Mouse (Mus musculus): ENCODE data around the gene AU040320. TPM values are rescaled to one million over a fixed set of nuclear protein-coding genes. Genes with fewer than 3 reads are reported as not detected.

The AU040320 gene
- polyA plus RNA-seq (2014; fragmentation: Illumina TruSeq; extraction: RNeasy Lipid Tissue Mini Kit (QIAGEN cat#74804); ENCODE audit: low read depth, low replicate concordance), result 40.3 TPM

DNA sequence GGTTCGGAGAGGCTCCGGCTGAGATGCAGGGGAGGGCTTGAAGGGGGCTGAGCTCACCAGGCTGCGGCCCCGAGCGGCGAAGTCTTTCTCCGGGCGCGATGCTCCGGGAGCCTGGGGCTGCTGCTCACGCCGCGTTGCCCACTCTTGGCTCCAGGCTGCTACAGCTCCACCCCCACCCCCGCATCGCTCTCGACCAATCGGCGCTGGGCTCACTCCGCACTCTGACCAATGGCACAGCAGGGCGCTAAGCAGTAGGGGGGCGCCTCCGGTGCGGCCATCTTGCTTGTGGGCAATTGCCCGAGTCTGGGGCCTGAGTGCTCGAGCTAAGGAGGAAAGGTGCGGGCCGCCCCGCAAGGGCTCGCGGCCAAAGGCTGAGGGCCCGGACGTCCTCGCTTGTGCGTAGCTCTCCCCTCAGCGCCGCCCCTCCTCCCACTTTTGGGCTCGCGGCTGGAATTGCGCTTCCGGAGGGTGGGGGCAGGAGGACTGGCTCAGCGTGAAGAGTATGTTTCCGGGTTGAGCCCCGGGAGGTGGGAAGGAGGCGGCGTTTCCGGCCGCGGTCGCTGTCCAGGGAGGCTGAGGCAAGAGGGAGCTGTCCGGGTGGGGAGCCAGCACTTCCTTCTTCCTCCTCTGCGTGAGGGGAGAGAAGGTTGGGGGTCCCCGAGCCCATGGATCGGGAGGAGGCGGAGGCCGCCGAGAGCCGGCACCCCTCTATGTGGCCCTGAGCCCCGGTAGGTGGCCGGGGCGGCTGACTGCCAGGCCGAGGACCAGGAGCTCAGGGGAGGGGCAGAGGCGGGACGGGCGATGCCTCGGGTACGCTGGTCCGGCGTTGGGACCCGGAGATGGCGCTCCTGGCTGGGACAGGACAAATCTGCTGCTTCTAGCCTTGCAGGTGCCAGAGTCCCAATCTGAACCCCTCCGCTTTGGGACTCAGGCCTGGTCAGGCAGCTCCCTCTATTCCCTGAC, at the start of gene AU040320, which contains the start of gene Ncdn:
Gene AU040320 (plus strand): TSS at position 277 of the 963 bp plus-strand sequence.
Gene Ncdn (minus strand): TSS at position 171 of the 963 bp plus-strand sequence.

DNA sequence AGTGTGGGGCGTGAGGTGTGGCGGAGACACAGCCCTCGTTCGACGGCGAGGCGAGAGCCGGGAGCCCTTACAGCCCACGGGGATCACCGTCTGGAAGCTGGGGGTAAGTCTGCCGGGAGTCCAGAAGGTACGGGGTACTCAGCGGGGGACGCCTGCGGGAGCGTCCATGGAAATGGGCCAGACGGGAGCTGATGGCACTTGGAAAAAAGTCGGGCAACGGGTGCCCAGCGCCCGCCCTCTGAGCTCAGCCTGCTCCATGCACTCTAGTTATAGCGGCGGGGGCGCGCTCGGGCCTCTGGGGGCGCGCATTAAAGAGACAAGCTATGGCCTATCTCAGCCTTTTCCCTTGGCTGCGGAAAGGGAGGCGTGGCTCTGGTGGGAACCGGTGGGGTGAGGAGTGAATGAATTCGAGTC, 17.3 kb upstream of the AU040320 start, which contains the start of gene Tfap2e:
Gene Tfap2e (minus strand): TSS at position 240 of the 414 bp plus-strand sequence.

Other genes starting within 250 kb of the AU040320 start
- gene Ago4, start 220.1 kb upstream of the AU040320 start, polyA plus RNA-seq (2014; fragmentation: Illumina TruSeq; extraction: RNeasy Lipid Tissue Mini Kit (QIAGEN cat#74804); ENCODE audit: low read depth, low replicate concordance), result 3.5 TPM
- 0.41 TPM for gene Clspn, start 196.6 kb upstream of the AU040320 start, polyA plus RNA-seq (2014; fragmentation: Illumina TruSeq; extraction: RNeasy Lipid Tissue Mini Kit (QIAGEN cat#74804); ENCODE audit: low read depth, low replicate concordance)
- gene 5730409E04Rik, start 143.7 kb upstream of the AU040320 start, polyA plus RNA-seq (2014; fragmentation: Illumina TruSeq; extraction: RNeasy Lipid Tissue Mini Kit (QIAGEN cat#74804); ENCODE audit: low read depth, low replicate concordance), result 19.8 TPM
- gene Psmb2, start 75.9 kb upstream of the AU040320 start, polyA plus RNA-seq (2014; fragmentation: Illumina TruSeq; extraction: RNeasy Lipid Tissue Mini Kit (QIAGEN cat#74804); ENCODE audit: low read depth, low replicate concordance), result 168 TPM
- not detected for gene Tfap2e, start 17.3 kb upstream of the AU040320 start, polyA plus RNA-seq (2014; fragmentation: Illumina TruSeq; extraction: RNeasy Lipid Tissue Mini Kit (QIAGEN cat#74804); ENCODE audit: low read depth, low replicate concordance)
- gene Ncdn, start 106 bp upstream of the AU040320 start, polyA plus RNA-seq (2014; fragmentation: Illumina TruSeq; extraction: RNeasy Lipid Tissue Mini Kit (QIAGEN cat#74804); ENCODE audit: low read depth, low replicate concordance), result 21.3 TPM
- gene Zmym4, start 214.6 kb downstream of the AU040320 start, polyA plus RNA-seq (2014; fragmentation: Illumina TruSeq; extraction: RNeasy Lipid Tissue Mini Kit (QIAGEN cat#74804); ENCODE audit: low read depth, low replicate concordance), result 15.6 TPM